Mouse (Mus musculus): ENCODE data around the gene Hoxb3. TPM values are rescaled to one million over a fixed set of nuclear protein-coding genes. Genes with fewer than 3 reads are reported as not detected.

Hoxb3 gene
- polyA plus RNA-seq, 3 experiments from 2014 or later, result 0.86 TPM; not detected in 2

- no peak for ATAC-seq
Observed at GRCm38 (mm10) chr11:96319071-96319902, 3.8 kb upstream of the Hoxb3 start.

GRCm38 (mm10) chr11:96319910-96320309, 3.2 kb upstream of the Hoxb3 start:
- no peak for ATAC-seq

GRCm38 (mm10) chr11:96320688-96321087, 2.4 kb upstream of the Hoxb3 start:
- no peak for ATAC-seq

- ATAC-seq, result no peak
Observed at GRCm38 (mm10) chr11:96321846-96322245, 1.3 kb upstream of the Hoxb3 start.

- no peak for ATAC-seq
Observed at GRCm38 (mm10) chr11:96322738-96323137, 388 bp upstream of the Hoxb3 start.

- no peak for ATAC-seq
Observed at GRCm38 (mm10) chr11:96324125-96324524, 999 bp downstream of the Hoxb3 start.

- no peak for ATAC-seq
Observed at GRCm38 (mm10) chr11:96324965-96325364, 1.8 kb downstream of the Hoxb3 start.

- ATAC-seq, result no peak
Observed at GRCm38 (mm10) chr11:96325747-96326212, 2.7 kb downstream of the Hoxb3 start.

- ATAC-seq, result no peak
Observed at GRCm38 (mm10) chr11:96326705-96327104, 3.6 kb downstream of the Hoxb3 start.

- ATAC-seq, result no peak
Observed at GRCm38 (mm10) chr11:96327122-96327521, 4.0 kb downstream of the Hoxb3 start.

- no peak for ATAC-seq
Observed at GRCm38 (mm10) chr11:96327750-96328149, 4.6 kb downstream of the Hoxb3 start.

- no peak for ATAC-seq
Observed at GRCm38 (mm10) chr11:96328605-96329004, 5.5 kb downstream of the Hoxb3 start.

GRCm38 (mm10) chr11:96332105-96332504, 9.0 kb downstream of the Hoxb3 start:
- ATAC-seq, result no peak

- no peak for ATAC-seq
Observed at GRCm38 (mm10) chr11:96332618-96333032, 9.5 kb downstream of the Hoxb3 start.

- ATAC-seq, result no peak
Observed at GRCm38 (mm10) chr11:96333241-96334001, 10.3 kb downstream of the Hoxb3 start.

GRCm38 (mm10) chr11:96334002-96334364, 10.9 kb downstream of the Hoxb3 start:
- ATAC-seq, result no peak

- ATAC-seq, result no peak
Observed at GRCm38 (mm10) chr11:96334998-96335397, 11.9 kb downstream of the Hoxb3 start.

GRCm38 (mm10) chr11:96336597-96336996, 13.5 kb downstream of the Hoxb3 start:
- ATAC-seq, result no peak

- ATAC-seq, result no peak
Observed at GRCm38 (mm10) chr11:96337026-96337425, 13.9 kb downstream of the Hoxb3 start.

- no peak for ATAC-seq
Observed at GRCm38 (mm10) chr11:96338957-96339855, 16.1 kb downstream of the Hoxb3 start.

- no peak for ATAC-seq
Observed at GRCm38 (mm10) chr11:96340698-96341365, 17.7 kb downstream of the Hoxb3 start.

All from inflammation-experienced regulatory T-cells, adult 6 months (primary cell).